Mouse (Mus musculus): Measurements from ENCODE around the gene Stil. TPM values are rescaled to one million over a fixed set of nuclear protein-coding genes. Genes with fewer than 3 reads are reported as not detected.

Gene Stil
- polyA plus RNA-seq, 1 experiment = 9.5 TPM

DNA sequence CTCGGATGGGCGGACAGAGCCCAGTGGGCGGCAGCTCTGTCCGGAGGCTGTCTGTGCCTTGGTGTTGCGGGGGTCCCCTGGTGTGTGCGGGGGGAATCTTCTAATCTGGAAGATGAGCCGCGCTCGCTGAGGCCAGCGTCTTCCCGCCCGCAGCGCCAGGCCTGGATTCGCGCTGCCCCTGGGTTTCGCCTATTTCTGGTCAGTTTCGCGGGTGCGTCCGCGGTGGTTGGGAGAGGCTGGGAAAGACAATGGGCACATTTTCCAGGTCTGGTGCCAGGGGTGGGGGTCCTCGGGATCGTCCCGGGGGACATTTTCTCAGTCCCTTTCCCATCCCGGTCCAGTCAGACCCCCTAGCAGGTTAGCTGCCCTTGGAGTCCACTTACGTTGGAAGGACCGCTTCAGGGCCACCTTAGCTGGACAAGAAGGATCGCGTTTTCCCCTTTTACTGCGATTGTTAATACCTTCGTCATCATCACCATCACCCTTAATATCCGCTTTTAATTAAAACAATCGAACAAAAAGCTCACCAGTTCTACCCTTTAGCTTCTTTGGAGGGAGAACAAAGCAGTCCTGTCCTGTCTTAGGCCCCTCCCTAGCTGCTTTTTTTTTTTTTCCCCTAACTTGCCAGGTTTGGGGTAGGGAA lies 57.8 kb downstream of the Stil start:
- Histone ChIP-seq H3K4me1 (ENCODE audit: control insufficient read depth, insufficient read depth, low read length) (peaks cover 14% of the 10 kb centered on the region), H3K27ac (ENCODE audit: insufficient read depth, low read depth, low read length) (peak overlapping the region; percentile 32), H3K4me3 (ENCODE audit: insufficient read depth, low read length) (peak overlapping the region; percentile 75)
- TF ChIP-seq POLR2A (IDR thresholded peaks at IDR 0.05; ENCODE audit: borderline replicate concordance, low read depth, low read length) = no peak
- TF ChIP-seq CTCF (IDR thresholded peaks at IDR 0.05; ENCODE audit: low read depth, low read length) = no peak

GRCm38 (mm10) chr4:115058317-115058761 lies 58.4 kb downstream of the Stil start:
- Histone ChIP-seq H3K4me3 (ENCODE audit: insufficient read depth, low read length) (peak overlapping the region; percentile 75), H3K27ac (ENCODE audit: insufficient read depth, low read depth, low read length) (peak overlapping the region; percentile 32), H3K4me1 (ENCODE audit: control insufficient read depth, insufficient read depth, low read length) (peaks cover 9% of the 10 kb centered on the region)
- TF ChIP-seq POLR2A (IDR thresholded peaks at IDR 0.05; ENCODE audit: borderline replicate concordance, low read depth, low read length) (no peak), CTCF (IDR thresholded peaks at IDR 0.05; ENCODE audit: low read depth, low read length) (no peak)

DNA sequence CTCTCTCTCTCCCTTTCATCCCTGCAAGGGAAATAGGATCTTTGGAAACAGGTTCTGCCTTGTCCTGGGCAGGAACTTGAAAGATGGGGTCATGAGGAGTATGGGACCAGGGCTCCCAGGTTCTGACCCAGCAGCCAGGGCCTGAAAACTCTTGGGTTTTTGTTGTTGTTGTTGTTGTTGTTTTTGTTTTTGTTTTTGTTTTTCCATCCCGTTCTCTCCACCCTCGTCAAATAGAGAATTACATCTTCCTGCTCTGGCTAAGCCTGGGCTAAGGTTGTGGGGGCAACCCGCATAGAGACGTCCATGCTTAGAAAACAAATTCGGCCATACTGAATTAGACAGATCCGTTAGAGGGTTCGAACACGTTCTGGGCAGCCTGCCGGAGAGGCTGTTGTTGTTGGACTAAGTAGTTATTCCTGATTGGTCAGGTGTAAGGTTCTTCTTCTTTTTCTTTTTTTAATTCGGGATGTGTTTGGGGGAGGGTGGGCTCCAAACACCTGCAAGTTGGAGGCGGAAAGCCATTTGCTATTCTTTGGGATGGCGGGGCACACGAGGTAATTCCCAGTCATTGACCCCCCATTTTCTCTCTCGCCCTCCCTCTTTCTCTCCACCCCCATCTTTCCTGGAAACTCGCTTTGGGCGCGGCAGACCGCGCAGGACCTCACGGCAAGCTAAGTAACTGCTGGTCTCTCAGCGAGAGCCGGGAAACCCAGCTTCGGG lies 59.1 kb downstream of the Stil start:
- TF ChIP-seq CTCF (IDR thresholded peaks at IDR 0.05; ENCODE audit: low read depth, low read length) (no peak), POLR2A (IDR thresholded peaks at IDR 0.05; ENCODE audit: borderline replicate concordance, low read depth, low read length) (no peak)
- Histone ChIP-seq H3K27ac (ENCODE audit: insufficient read depth, low read depth, low read length) (no peak overlapping the region), H3K4me3 (ENCODE audit: insufficient read depth, low read length) (peak overlapping the region; percentile 75), H3K4me1 (ENCODE audit: control insufficient read depth, insufficient read depth, low read length) (peaks cover 14% of the 10 kb centered on the region)

GRCm38 (mm10) chr4:115059871-115060270 lies 59.9 kb downstream of the Stil start:
- TF ChIP-seq POLR2A (IDR thresholded peaks at IDR 0.05; ENCODE audit: borderline replicate concordance, low read depth, low read length) (no peak), CTCF (IDR thresholded peaks at IDR 0.05; ENCODE audit: low read depth, low read length) (no peak)
- no peak overlapping the region for H3K27ac ChIP-seq (ENCODE audit: insufficient read depth, low read depth, low read length)
- peaks cover 14% of the 10 kb centered on the region for H3K4me1 ChIP-seq (ENCODE audit: control insufficient read depth, insufficient read depth, low read length)
- no peak overlapping the region for H3K4me3 ChIP-seq (ENCODE audit: insufficient read depth, low read length)

GRCm38 (mm10) chr4:115060753-115061152 lies 60.8 kb downstream of the Stil start:
- Histone ChIP-seq H3K4me3 (ENCODE audit: insufficient read depth, low read length) (no peak overlapping the region), H3K4me1 (ENCODE audit: control insufficient read depth, insufficient read depth, low read length) (peaks cover 18% of the 10 kb centered on the region), H3K27ac (ENCODE audit: insufficient read depth, low read depth, low read length) (no peak overlapping the region)
- no peak for TF ChIP-seq CTCF (IDR thresholded peaks at IDR 0.05; ENCODE audit: low read depth, low read length)
- TF ChIP-seq POLR2A (IDR thresholded peaks at IDR 0.05; ENCODE audit: borderline replicate concordance, low read depth, low read length) = no peak

GRCm38 (mm10) chr4:115062540-115062874 lies 62.5 kb downstream of the Stil start:
- Histone ChIP-seq H3K4me3 (ENCODE audit: insufficient read depth, low read length) (peak overlapping the region; percentile 80), H3K27ac (ENCODE audit: insufficient read depth, low read depth, low read length) (peak overlapping the region; percentile 44; the same call in 1 of the 2 replicates), H3K4me1 (ENCODE audit: control insufficient read depth, insufficient read depth, low read length) (peaks cover 15% of the 10 kb centered on the region)
- no peak for TF ChIP-seq CTCF (IDR thresholded peaks at IDR 0.05; ENCODE audit: low read depth, low read length)
- no peak for TF ChIP-seq POLR2A (IDR thresholded peaks at IDR 0.05; ENCODE audit: borderline replicate concordance, low read depth, low read length)

- peak overlapping the region; percentile 44; the same call in 1 of the 2 replicates for H3K27ac ChIP-seq (ENCODE audit: insufficient read depth, low read depth, low read length)
- H3K4me3 ChIP-seq (ENCODE audit: insufficient read depth, low read length) = peak overlapping the region; percentile 80
- H3K4me1 ChIP-seq (ENCODE audit: control insufficient read depth, insufficient read depth, low read length) = peaks cover 15% of the 10 kb centered on the region
- TF ChIP-seq POLR2A (IDR thresholded peaks at IDR 0.05; ENCODE audit: borderline replicate concordance, low read depth, low read length) = no peak
- no peak for TF ChIP-seq CTCF (IDR thresholded peaks at IDR 0.05; ENCODE audit: low read depth, low read length)
These were observed 63.0 kb downstream of the Stil start for GRCm38 (mm10) chr4:115062875-115063517.

DNA sequence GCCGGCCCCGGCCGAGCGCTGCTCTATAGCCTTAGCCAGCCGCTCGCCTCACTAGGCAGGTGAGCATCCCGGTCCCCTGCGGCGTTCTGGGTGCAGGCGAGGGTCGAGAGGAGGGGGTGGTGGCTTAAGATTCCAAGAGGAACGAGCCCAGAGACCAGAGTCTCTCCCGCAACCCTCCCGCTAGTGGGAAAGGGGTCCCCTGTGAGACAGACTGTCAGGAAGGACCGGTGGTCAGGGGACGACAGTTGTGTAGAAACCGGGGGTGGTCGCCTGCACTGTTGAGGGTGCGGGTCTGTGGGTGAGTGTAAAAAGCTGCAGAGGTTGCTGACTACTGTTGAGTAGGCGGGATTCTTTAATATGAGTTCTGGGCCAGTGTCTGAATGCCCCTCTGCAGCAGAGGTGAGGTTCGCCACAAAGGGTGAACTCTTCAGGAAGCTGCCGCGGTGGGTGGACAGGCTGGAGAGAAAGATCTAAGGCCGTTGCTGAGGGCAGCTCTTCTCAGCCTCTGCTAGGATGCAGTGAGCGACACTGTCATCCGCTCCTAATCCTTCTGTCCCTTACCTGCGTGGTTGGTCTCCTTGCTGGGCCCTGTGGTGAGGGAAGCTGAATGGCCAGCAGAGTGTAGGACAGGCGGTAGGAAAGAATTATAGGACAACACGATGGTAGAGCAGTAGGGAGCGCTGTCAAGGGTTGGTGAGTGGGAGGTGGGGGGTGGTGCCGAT lies 63.7 kb downstream of the Stil start:
- no peak overlapping the region for H3K27ac ChIP-seq (ENCODE audit: insufficient read depth, low read depth, low read length)
- H3K4me3 ChIP-seq (ENCODE audit: insufficient read depth, low read length) = peak overlapping the region; percentile 80
- TF ChIP-seq CTCF (IDR thresholded peaks at IDR 0.05; ENCODE audit: low read depth, low read length) = no peak
- peaks cover 12% of the 10 kb centered on the region for H3K4me1 ChIP-seq (ENCODE audit: control insufficient read depth, insufficient read depth, low read length)

DNA sequence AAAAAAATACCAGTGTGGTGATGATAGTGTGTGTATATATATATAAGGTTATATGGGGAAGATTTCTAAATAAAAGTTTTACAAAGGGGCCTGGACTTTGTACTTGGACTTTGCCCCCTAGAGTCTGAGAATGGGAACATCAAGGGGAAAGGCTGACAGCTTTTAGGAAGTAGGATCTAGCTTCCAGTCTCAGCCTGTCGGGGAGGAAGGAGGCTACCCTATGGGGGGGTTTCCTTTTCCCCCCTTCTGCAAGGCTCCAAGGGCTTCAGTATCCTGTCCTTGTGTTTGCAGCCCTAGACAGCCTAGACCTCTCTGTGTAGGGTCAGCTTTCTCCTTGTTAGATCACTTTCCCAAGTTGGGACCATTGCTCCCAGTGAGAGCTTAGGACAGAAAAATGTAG lies 71.7 kb downstream of the Stil start:
- H3K4me3 ChIP-seq (ENCODE audit: insufficient read depth, low read length) = no peak overlapping the region
- no peak overlapping the region for H3K27ac ChIP-seq (ENCODE audit: insufficient read depth, low read depth, low read length)
- TF ChIP-seq POLR2A (IDR thresholded peaks at IDR 0.05; ENCODE audit: borderline replicate concordance, low read depth, low read length) = no peak
- no peak for TF ChIP-seq CTCF (IDR thresholded peaks at IDR 0.05; ENCODE audit: low read depth, low read length)
- peaks cover 20% of the 10 kb centered on the region for H3K4me1 ChIP-seq (ENCODE audit: control insufficient read depth, insufficient read depth, low read length)

Data from bone marrow macrophage, adult 2 months (primary cell).